Mouse (Mus musculus) heart, postnatal 36 days (tissue): Measurements from ENCODE around the gene Fastk. TPM values are rescaled to one million over a fixed set of nuclear protein-coding genes. Genes with fewer than 3 reads are reported as not detected.
A peak's percentile ranks its signal among the peaks of the same experiment; 100 is the strongest.

Source experiments
- DNase-seq, 2 experiments: peaks; one replicate each; pipeline ENCODE4 v3.0.0; 2021 to 2022
- intact Hi-C: fragments of 180-260 bp; cut with DNase I; formaldehyde crosslinking; loops from one replicate; pipeline ENCODE4 v1.15.1; 2025
- total RNA-seq, 2 experiments: library from RNA; stranded (reverse); gene quantifications; 2 replicates each; pipeline ENCODE4 v1.2.3; 2021

Fastk gene
- total RNA-seq, 2 experiments from 2014 or later: 288 to 310 TPM

- DNase-seq: no peak
Measured at GRCm38 (mm10) chr5:24453985-24454303, 8.9 kb upstream of the Fastk start.

GRCm38 (mm10) chr5:24453283-24453984 is 8.3 kb upstream of the Fastk start:
- intact Hi-C loops: loop anchor here (2.0 to 5.0 kb wide), 2 partner anchors 29 to 149 kb away; no protein-coding TSS in a partner anchor

More at GRCm38 (mm10) chr5:24453985-24454303, 8.9 kb upstream of the Fastk start:
- intact Hi-C loops: loop anchor here (2.0 to 5.0 kb wide), 3 partner anchors 17 to 148 kb away; no protein-coding TSS in a partner anchor

GRCm38 (mm10) chr5:24452691-24453233 is 7.7 kb upstream of the Fastk start:
- DNase-seq: no peak
- intact Hi-C loops: loop anchor here (2.0 to 5.0 kb wide), 2 partner anchors 28 to 150 kb away; no protein-coding TSS in a partner anchor

More at GRCm38 (mm10) chr5:24453283-24453984, 8.3 kb upstream of the Fastk start:
- no peak for DNase-seq

GRCm38 (mm10) chr5:24452030-24452690 is 7.1 kb upstream of the Fastk start, which contains the start of gene Agap3:
Gene Agap3, plus strand, starts transcription at chr5:24452177.
- intact Hi-C loops: loop anchor here (2.0 to 5.0 kb wide), 2 partner anchors 27 to 150 kb away; no protein-coding TSS in a partner anchor

GRCm38 (mm10) chr5:24451264-24452029 is 6.4 kb upstream of the Fastk start:
- intact Hi-C loops: loop anchor here (2.0 to 5.0 kb wide), 2 partner anchors 27 to 151 kb away; no protein-coding TSS in a partner anchor
- peak; percentile 87 to 88 for DNase-seq

More at GRCm38 (mm10) chr5:24452030-24452690, 7.1 kb upstream of the Fastk start, which contains the start of gene Agap3:
- DNase-seq: peak; percentile 41 to 53

GRCm38 (mm10) chr5:24447624-24448298 is 2.7 kb upstream of the Fastk start, which contains the start of gene Tmub1:
Gene Tmub1, minus strand, starts transcription at chr5:24447854.
- intact Hi-C loops: no loop called here
- peak; percentile 80 to 83 for DNase-seq

- intact Hi-C loops: no loop called here
Measured at GRCm38 (mm10) chr5:24446630-24447029, 1.5 kb upstream of the Fastk start.

GRCm38 (mm10) chr5:24445428-24446080 is 467 bp upstream of the Fastk start:
- intact Hi-C loops: no loop called here
- no peak for DNase-seq

More at GRCm38 (mm10) chr5:24446630-24447029, 1.5 kb upstream of the Fastk start:
- DNase-seq: no peak

- intact Hi-C loops: no loop called here
- DNase-seq: no peak
Measured at GRCm38 (mm10) chr5:24443927-24444326, 1.2 kb downstream of the Fastk start.

- DNase-seq: no peak
- intact Hi-C loops: no loop called here
Measured at GRCm38 (mm10) chr5:24443204-24443603, 1.9 kb downstream of the Fastk start.

GRCm38 (mm10) chr5:24442029-24442428 is 3.1 kb downstream of the Fastk start:
- no peak for DNase-seq
- intact Hi-C loops: no loop called here

GRCm38 (mm10) chr5:24441187-24441586 is 3.9 kb downstream of the Fastk start:
- no peak for DNase-seq
- intact Hi-C loops: no loop called here

- intact Hi-C loops: no loop called here
- no peak for DNase-seq
Measured at GRCm38 (mm10) chr5:24433993-24434392, 11.1 kb downstream of the Fastk start.

- DNase-seq: no peak
- intact Hi-C loops: loop anchor here (5.0 kb wide), 1 partner anchor 149 kb away; the partner anchor contains the start of gene Abcf2
Measured at GRCm38 (mm10) chr5:24428596-24428995, 16.5 kb downstream of the Fastk start.

GRCm38 (mm10) chr5:24427981-24428402 is 17.1 kb downstream of the Fastk start:
- intact Hi-C loops: loop anchor here (5.0 kb wide), 1 partner anchor 149 kb away; the partner anchor contains the start of gene Abcf2

GRCm38 (mm10) chr5:24427285-24427633 is 17.8 kb downstream of the Fastk start:
- no peak for DNase-seq
- intact Hi-C loops: loop anchor here (5.0 kb wide), 1 partner anchor 150 kb away; the partner anchor contains the start of gene Abcf2

More at GRCm38 (mm10) chr5:24427981-24428402, 17.1 kb downstream of the Fastk start:
- DNase-seq: no peak

GRCm38 (mm10) chr5:24426556-24427284 is 18.4 kb downstream of the Fastk start:
- intact Hi-C loops: loop anchor here (5.0 kb wide), 1 partner anchor 151 kb away; the partner anchor contains the start of gene Abcf2
- DNase-seq: no peak

GRCm38 (mm10) chr5:24426037-24426432 is 19.1 kb downstream of the Fastk start:
- intact Hi-C loops: loop anchor here (5.0 kb wide), 1 partner anchor 151 kb away; the partner anchor contains the start of gene Abcf2
- DNase-seq: no peak
